In genomic region chr10:81641978-81642647, GRCm38 (mm10) we compare ENCODE assay signal across 7 mouse cellular contexts. TPM values are rescaled to one million over a fixed set of nuclear protein-coding genes. Genes with fewer than 3 reads are reported as not detected.
DNase-seq lines count a peak whose midpoint lies in the region; ATAC-seq and TF ChIP-seq lines count a peak whose summit lies in the region.

No protein-coding gene starts in this region.

- TF ChIP-seq CTCF in liver, postnatal 0 days (IDR thresholded peaks at IDR 0.05; ENCODE audit: low read depth) = no peak

- no peaks in the 10 kb centered on the region for H3K27me3 ChIP-seq in heart, embryonic 15.5 days
- H3K27me3 ChIP-seq in liver, postnatal 0 days (ENCODE audit: insufficient read depth, low read length) = no peaks in the 10 kb centered on the region

- 77% methylated on average over 8 of the region's 8 CpGs for WGBS in heart, embryonic 15.5 days
- WGBS in liver, postnatal 0 days (ENCODE audit: insufficient replicate concordance) = 80% methylated on average over 8 of the region's 8 CpGs

- peak overlapping the region; percentile 96 for H3K9ac ChIP-seq in heart, embryonic 15.5 days
- H3K9ac ChIP-seq in liver, postnatal 0 days (replicated peaks) = peak overlapping the region; percentile 84

- no peaks in the 10 kb centered on the region for H3K36me3 ChIP-seq in heart, embryonic 15.5 days
- H3K36me3 ChIP-seq in liver, postnatal 0 days (replicated peaks; ENCODE audit: insufficient read depth, low read length) = no peaks in the 10 kb centered on the region

- H3K9me3 ChIP-seq in heart, embryonic 15.5 days (replicated peaks) = no peaks in the 10 kb centered on the region
- no peaks in the 10 kb centered on the region for H3K9me3 ChIP-seq in liver, postnatal 0 days (ENCODE audit: low read length)

- no peak for ATAC-seq in heart, embryonic 15.5 days (replicated peaks; ENCODE audit: insufficient number of reproducible peaks, insufficient read depth, low FRiP score, low read depth)
- ATAC-seq in liver, postnatal 0 days = no peak

- no peak for TF ChIP-seq EP300 in liver, postnatal 0 days (IDR thresholded peaks at IDR 0.05; ENCODE audit: low read depth)

- peak overlapping the region; percentile 85 for H3K4me2 ChIP-seq in heart, embryonic 15.5 days
- peak overlapping the region; percentile 85 for H3K4me2 ChIP-seq in liver, postnatal 0 days (ENCODE audit: low read depth, low read length)

- peak overlapping the region; percentile 94; the same call in 1 of the 2 replicates for H3K27ac ChIP-seq in heart, embryonic 15.5 days
- no peak overlapping the region for H3K27ac ChIP-seq in liver, postnatal 0 days (ENCODE audit: low read depth)

- DNase-seq in left cerebral cortex, adult 8-10 months (ENCODE audit: low spot score in 2 of 2) = peak; percentile 2 to 41
- no peak for DNase-seq in left cerebral cortex, adult 11 months (ENCODE audit: low spot score)
- DNase-seq in cerebellum, postnatal 36 days = peak; percentile 38 to 46
- DNase-seq in liver, postnatal 0 days = no peak
- DNase-seq in layer of hippocampus, adult 18-20 months (ENCODE audit: low spot score in 2 of 2) = no peak
- no peak for DNase-seq in urinary bladder, postnatal 25 days (ENCODE audit: low spot score)

- H3K4me3 ChIP-seq in heart, embryonic 15.5 days = peak overlapping the region; percentile 64; the same call in 1 of the 2 replicates
- no peak overlapping the region for H3K4me3 ChIP-seq in liver, postnatal 0 days (ENCODE audit: low read depth, low read length)

- peaks cover 29% of the 10 kb centered on the region for H3K4me1 ChIP-seq in heart, embryonic 15.5 days (replicated peaks)
- peaks cover 18% of the 10 kb centered on the region for H3K4me1 ChIP-seq in liver, postnatal 0 days (ENCODE audit: insufficient read depth)

RNA-seq across cellular contexts. Expression of gene Gm10778, which starts 6.7 kb away (rescaled TPM):
- 1 to 10 TPM; 2.7 to 5.4 (median 3.3) TPM for total RNA-seq in left cerebral cortex, adult 8-10 months (2022)
- polyA plus RNA-seq in heart, embryonic 15.5 days (2015; fragmentation: Nextera tagmentation; extraction: Ambion mirVana) = 2.8 and 2.9 TPM in 2 replicates
- polyA plus RNA-seq in liver, postnatal 0 days (2015; fragmentation: Nextera tagmentation; extraction: Ambion mirVana) = 1.1 and 1.2 TPM in 2 replicates
- total RNA-seq in layer of hippocampus, adult 18-20 months (2021) = 1 to 10 TPM; 3.5 to 3.8 TPM

RNA-seq across cellular contexts. Expression of gene Ankrd24, which starts 13.8 kb away (rescaled TPM):
- total RNA-seq in left cerebral cortex, adult 8-10 months (2022) = 10 to 100 TPM; 39.7 to 47.9 (median 43.1) TPM
- polyA plus RNA-seq in heart, embryonic 15.5 days (2015; fragmentation: Nextera tagmentation; extraction: Ambion mirVana) = 12.3 and 13.7 TPM in 2 replicates
- 1.8 and 2.1 TPM in 2 replicates for polyA plus RNA-seq in liver, postnatal 0 days (2015; fragmentation: Nextera tagmentation; extraction: Ambion mirVana)
- total RNA-seq in layer of hippocampus, adult 18-20 months (2021) = 10 to 100 TPM; 36.9 to 37.8 TPM

RNA-seq across cellular contexts. Expression of gene Sirt6, which starts 14.5 kb away (rescaled TPM):
- 10 to 100 TPM; 21.8 to 27.9 (median 25.2) TPM for total RNA-seq in left cerebral cortex, adult 8-10 months (2022)
- polyA plus RNA-seq in heart, embryonic 15.5 days (2015; fragmentation: Nextera tagmentation; extraction: Ambion mirVana) = 20.8 and 26.7 TPM in 2 replicates
- polyA plus RNA-seq in liver, postnatal 0 days (2015; fragmentation: Nextera tagmentation; extraction: Ambion mirVana) = 4.5 and 6.1 TPM in 2 replicates
- total RNA-seq in layer of hippocampus, adult 18-20 months (2021) = 10 to 100 TPM; 24.8 to 26.7 TPM

RNA-seq across cellular contexts. Expression of gene BC025920, which starts 36.0 kb away (rescaled TPM):
- 1 to 10 TPM; 3.3 to 5.4 (median 3.9) TPM for total RNA-seq in left cerebral cortex, adult 8-10 months (2022)
- polyA plus RNA-seq in heart, embryonic 15.5 days (2015; fragmentation: Nextera tagmentation; extraction: Ambion mirVana) = 0.48 and 0.72 TPM in 2 replicates
- 0.13 TPM in 2 replicates for polyA plus RNA-seq in liver, postnatal 0 days (2015; fragmentation: Nextera tagmentation; extraction: Ambion mirVana)
- 1 to 10 TPM; 3.6 to 3.8 TPM for total RNA-seq in layer of hippocampus, adult 18-20 months (2021)

RNA-seq across cellular contexts. Expression of gene Tle6, which starts 41.2 kb away (rescaled TPM):
- 10 to 100 TPM; 10.3 to 17.2 (median 14.0) TPM for total RNA-seq in left cerebral cortex, adult 8-10 months (2022)
- polyA plus RNA-seq in heart, embryonic 15.5 days (2015; fragmentation: Nextera tagmentation; extraction: Ambion mirVana) = 23.9 and 30.5 TPM in 2 replicates
- polyA plus RNA-seq in liver, postnatal 0 days (2015; fragmentation: Nextera tagmentation; extraction: Ambion mirVana) = 2.9 and 3.0 TPM in 2 replicates
- 1 to 10 TPM; 2.6 to 4.1 TPM for total RNA-seq in layer of hippocampus, adult 18-20 months (2021)

Comparison
In these comparisons a context has a peak if more than half of its experiments do, and no peak if none do; other contexts are left out.
1. DNase-seq: peak in left cerebral cortex, adult 8-10 months (2 of 2) and cerebellum, postnatal 36 days (2 of 2); none in left cerebral cortex, adult 11 months (single experiment), liver, postnatal 0 days (single experiment), layer of hippocampus, adult 18-20 months (0 of 2) and urinary bladder, postnatal 25 days (single experiment).